Mouse (Mus musculus) stomach, postnatal 0 days (tissue): ENCODE measurements at regions not wholly inside any gene's neighbourhood (a gene's known extent, or its start where the extent isn't known, plus 50 kb on each side); places are given as distances from the start of the nearest gene placed in this dataset.

Source experiments
- CTCF ChIP-seq: IDR thresholded peaks from 2 replicates; pipeline ENCODE4 v1.5.1; 2016; ENCODE audit warnings: antibody characterized with exemption, low read depth, mild to moderate bottlenecking, moderate library complexity
- EP300 ChIP-seq: optimal IDR thresholded peaks from 2 replicates; pipeline ENCODE3; 2016; ENCODE audit warnings: antibody characterized with exemption

DNA sequence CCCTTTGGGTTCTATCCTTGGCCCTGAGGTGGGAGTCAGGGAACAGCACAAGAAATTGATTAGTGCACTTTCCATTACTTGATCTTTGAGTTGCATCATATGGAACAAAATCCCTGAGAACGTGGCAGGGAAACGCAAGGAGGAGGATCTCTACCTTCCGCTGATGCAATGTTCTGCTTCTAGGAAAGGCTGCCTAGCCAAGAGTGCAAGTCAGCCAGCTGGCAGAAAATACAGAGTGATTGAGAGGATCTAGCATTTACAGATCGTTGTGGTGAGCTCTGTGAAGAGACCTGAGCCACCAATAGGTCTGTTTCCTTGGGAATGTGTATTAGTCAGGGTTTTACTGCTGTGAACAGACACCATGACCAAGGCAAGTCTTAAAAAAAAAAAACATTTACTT is 108.8 kb downstream of the Zfp330 start:
- TF ChIP-seq CTCF, result no peak
- TF ChIP-seq EP300, result no peak
